Mouse (Mus musculus): ENCODE measurements around the gene Ptprd. TPM values are rescaled to one million over a fixed set of nuclear protein-coding genes. Genes with fewer than 3 reads are reported as not detected.

Ptprd gene
- polyA plus RNA-seq, 1 experiment from 2014 or later = 14.0 TPM

DNA sequence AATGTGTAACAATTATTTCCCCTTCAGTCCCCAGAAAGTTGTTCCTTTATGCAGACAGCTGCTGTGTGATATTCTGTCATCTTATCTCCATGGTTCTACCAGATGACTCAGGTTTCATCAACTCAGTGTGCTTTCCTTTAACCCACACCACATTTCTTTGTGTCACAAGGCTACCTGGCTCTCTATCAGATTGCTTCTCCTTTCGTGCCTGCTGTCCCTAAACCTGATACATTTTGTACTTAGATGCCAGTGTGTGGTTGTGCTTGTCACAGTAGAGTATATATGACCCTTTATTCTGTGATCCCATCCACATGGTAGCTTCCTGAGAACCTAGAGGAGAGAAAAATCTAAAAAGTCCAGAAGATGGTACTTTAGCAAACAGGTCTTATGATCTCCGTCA lies 1445.3 kb downstream of the Ptprd start:
- Histone ChIP-seq H3K27me3 (ENCODE audit: control insufficient read depth, insufficient read depth, low read length) (no peaks in the 10 kb centered on the region), H3K9me3 (replicated peaks; ENCODE audit: control insufficient read depth, low read length) (no peaks in the 10 kb centered on the region), H3K9ac (ENCODE audit: low read depth, low read length) (no peak overlapping the region), H3K27ac (ENCODE audit: low read depth, low read length) (no peak overlapping the region), H3K36me3 (ENCODE audit: control insufficient read depth, insufficient read depth, low read length) (no peaks in the 10 kb centered on the region), H3K4me1 (ENCODE audit: control insufficient read depth, insufficient read depth, low read length) (no peaks in the 10 kb centered on the region), H3K4me3 (ENCODE audit: low read depth, low read length) (no peak overlapping the region), H3K4me2 (no peak overlapping the region)
- WGBS (ENCODE audit: insufficient replicate concordance) = 73% methylated on average over 2 of the region's 2 CpGs
- ATAC-seq (replicated peaks; ENCODE audit: insufficient number of reproducible peaks, low FRiP score, low TSS enrichment) = no peak

DNA sequence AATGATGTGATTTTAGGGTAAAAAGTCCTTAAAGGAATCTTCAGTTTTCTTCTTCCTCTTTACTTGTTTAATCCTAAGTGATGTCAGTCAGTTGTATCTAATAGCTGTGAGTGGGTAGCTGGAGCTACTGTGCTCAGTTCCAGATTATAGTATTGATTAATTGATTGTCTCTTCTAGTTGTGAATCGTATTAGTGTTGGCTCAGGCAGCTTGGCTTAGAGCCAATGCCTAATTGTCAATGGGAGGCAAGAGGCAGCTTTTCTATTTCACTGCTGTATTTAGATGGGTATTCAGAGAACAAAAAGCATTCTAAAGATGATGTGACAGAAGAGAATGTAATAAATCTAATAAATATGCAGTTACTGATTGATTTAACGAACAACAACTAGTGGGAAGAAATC lies 1461.1 kb downstream of the Ptprd start:
- Histone ChIP-seq H3K4me2 (no peak overlapping the region), H3K4me1 (ENCODE audit: control insufficient read depth, insufficient read depth, low read length) (no peaks in the 10 kb centered on the region), H3K9ac (ENCODE audit: low read depth, low read length) (no peak overlapping the region), H3K9me3 (replicated peaks; ENCODE audit: control insufficient read depth, low read length) (no peaks in the 10 kb centered on the region), H3K36me3 (ENCODE audit: control insufficient read depth, insufficient read depth, low read length) (no peaks in the 10 kb centered on the region), H3K27me3 (ENCODE audit: control insufficient read depth, insufficient read depth, low read length) (no peaks in the 10 kb centered on the region), H3K4me3 (ENCODE audit: low read depth, low read length) (no peak overlapping the region), H3K27ac (ENCODE audit: low read depth, low read length) (no peak overlapping the region)
- ATAC-seq (replicated peaks; ENCODE audit: insufficient number of reproducible peaks, low FRiP score, low TSS enrichment) = no peak
- WGBS (ENCODE audit: insufficient replicate concordance) = 66% methylated on average over 2 of the region's 2 CpGs

DNA sequence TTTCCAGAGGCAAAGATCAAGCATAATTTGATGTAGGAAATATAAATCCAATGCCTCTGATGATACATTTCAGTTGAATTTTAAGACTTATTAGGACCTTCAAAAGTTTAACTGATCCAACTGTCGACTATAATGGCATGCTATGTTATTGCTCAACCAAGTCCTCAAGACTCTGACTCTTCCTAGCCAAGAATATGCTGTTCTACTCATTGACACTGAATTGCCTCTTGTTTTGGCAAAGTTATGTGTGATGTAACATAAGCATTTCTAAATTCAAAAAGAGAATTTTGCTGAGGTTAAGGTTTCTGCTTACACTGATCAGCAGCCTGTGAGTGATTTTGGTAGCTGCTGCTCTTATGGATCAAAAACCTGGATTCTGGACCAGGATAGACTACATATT lies 1475.9 kb downstream of the Ptprd start:
- H3K9ac ChIP-seq (ENCODE audit: low read depth, low read length) = no peak overlapping the region
- no peak overlapping the region for H3K4me2 ChIP-seq
- H3K4me3 ChIP-seq (ENCODE audit: low read depth, low read length) = no peak overlapping the region
- H3K4me1 ChIP-seq (ENCODE audit: control insufficient read depth, insufficient read depth, low read length) = no peaks in the 10 kb centered on the region
- no peaks in the 10 kb centered on the region for H3K9me3 ChIP-seq (replicated peaks; ENCODE audit: control insufficient read depth, low read length)
- ATAC-seq (replicated peaks; ENCODE audit: insufficient number of reproducible peaks, low FRiP score, low TSS enrichment) = no peak
- no peaks in the 10 kb centered on the region for H3K27me3 ChIP-seq (ENCODE audit: control insufficient read depth, insufficient read depth, low read length)
- no peaks in the 10 kb centered on the region for H3K36me3 ChIP-seq (ENCODE audit: control insufficient read depth, insufficient read depth, low read length)
- H3K27ac ChIP-seq (ENCODE audit: low read depth, low read length) = no peak overlapping the region
- 39% methylated on average over 1 of the region's 1 CpGs for WGBS (ENCODE audit: insufficient replicate concordance)

DNA sequence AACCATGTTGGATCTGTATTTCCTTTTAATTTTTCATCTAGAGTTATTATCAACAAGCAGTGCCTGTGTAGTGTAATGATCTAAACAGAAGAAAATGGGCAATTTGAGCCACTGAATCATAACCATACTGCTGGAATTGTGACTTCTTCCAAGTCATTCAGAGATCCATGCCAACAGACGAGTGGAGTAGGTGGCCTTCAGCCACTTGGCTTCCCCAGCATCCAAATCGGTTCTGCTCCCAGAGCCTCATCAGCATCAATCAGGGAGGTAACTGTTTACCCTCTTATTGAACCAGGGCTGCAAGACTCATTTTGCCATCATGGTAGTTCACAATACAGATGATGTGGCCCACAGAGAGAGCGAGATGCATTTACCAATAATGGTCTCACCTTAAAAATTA lies 1536.0 kb downstream of the Ptprd start:
- H3K4me1 ChIP-seq (ENCODE audit: control insufficient read depth, insufficient read depth, low read length) = no peaks in the 10 kb centered on the region
- no peak overlapping the region for H3K9ac ChIP-seq (ENCODE audit: low read depth, low read length)
- no peak for ATAC-seq (replicated peaks; ENCODE audit: insufficient number of reproducible peaks, low FRiP score, low TSS enrichment)
- H3K27ac ChIP-seq (ENCODE audit: low read depth, low read length) = no peak overlapping the region
- 72% methylated on average over 3 of the region's 3 CpGs for WGBS (ENCODE audit: insufficient replicate concordance)
- H3K4me2 ChIP-seq = no peak overlapping the region
- H3K9me3 ChIP-seq (replicated peaks; ENCODE audit: control insufficient read depth, low read length) = no peaks in the 10 kb centered on the region
- H3K4me3 ChIP-seq (ENCODE audit: low read depth, low read length) = no peak overlapping the region
- no peaks in the 10 kb centered on the region for H3K27me3 ChIP-seq (ENCODE audit: control insufficient read depth, insufficient read depth, low read length)
- H3K36me3 ChIP-seq (ENCODE audit: control insufficient read depth, insufficient read depth, low read length) = no peaks in the 10 kb centered on the region

DNA sequence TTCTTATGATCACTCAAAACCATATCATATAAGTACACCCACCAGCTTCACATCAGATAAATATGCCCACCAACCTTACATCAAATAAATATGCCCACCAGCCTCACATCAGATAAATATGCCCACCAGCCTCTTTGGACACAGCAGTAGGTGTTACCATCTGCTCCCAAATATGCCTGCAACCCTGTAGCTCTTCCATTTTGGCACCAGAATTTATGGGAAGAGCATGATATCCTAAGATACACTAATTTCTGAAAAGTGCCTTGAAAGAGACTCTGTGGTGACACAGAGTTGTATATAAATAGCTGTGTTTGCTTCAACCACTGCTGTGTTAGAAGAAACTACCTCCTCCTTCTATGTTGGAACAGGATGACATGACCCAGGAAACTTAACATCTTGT lies 1538.5 kb downstream of the Ptprd start:
- ATAC-seq (replicated peaks; ENCODE audit: insufficient number of reproducible peaks, low FRiP score, low TSS enrichment) = no peak
- H3K36me3 ChIP-seq (ENCODE audit: control insufficient read depth, insufficient read depth, low read length) = no peaks in the 10 kb centered on the region
- no peaks in the 10 kb centered on the region for H3K27me3 ChIP-seq (ENCODE audit: control insufficient read depth, insufficient read depth, low read length)
- H3K4me1 ChIP-seq (ENCODE audit: control insufficient read depth, insufficient read depth, low read length) = no peaks in the 10 kb centered on the region
- no peak overlapping the region for H3K9ac ChIP-seq (ENCODE audit: low read depth, low read length)
- no peak overlapping the region for H3K4me2 ChIP-seq
- no peaks in the 10 kb centered on the region for H3K9me3 ChIP-seq (replicated peaks; ENCODE audit: control insufficient read depth, low read length)
- H3K4me3 ChIP-seq (ENCODE audit: low read depth, low read length) = no peak overlapping the region
- no peak overlapping the region for H3K27ac ChIP-seq (ENCODE audit: low read depth, low read length)

DNA sequence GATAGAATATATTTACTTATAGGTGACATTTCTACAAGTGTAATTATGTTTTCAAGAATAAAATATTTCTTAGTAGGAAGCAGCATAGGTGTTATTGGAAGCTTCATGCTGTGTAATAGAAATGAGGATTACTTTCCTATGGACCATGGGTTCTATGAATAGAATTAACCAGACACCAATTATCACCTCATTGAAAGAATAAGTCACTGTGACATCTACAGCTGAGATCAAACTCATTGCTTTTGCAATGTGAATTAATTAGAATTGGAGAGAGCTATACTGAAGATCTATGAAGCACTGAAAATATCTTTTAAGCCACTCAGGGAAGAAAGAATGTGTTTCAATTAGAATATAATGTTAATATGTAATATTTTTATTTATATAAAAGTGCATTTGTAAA lies 1539.1 kb downstream of the Ptprd start:
- no peak overlapping the region for H3K9ac ChIP-seq (ENCODE audit: low read depth, low read length)
- no peak overlapping the region for H3K27ac ChIP-seq (ENCODE audit: low read depth, low read length)
- no peaks in the 10 kb centered on the region for H3K4me1 ChIP-seq (ENCODE audit: control insufficient read depth, insufficient read depth, low read length)
- H3K4me2 ChIP-seq = no peak overlapping the region
- no peak for ATAC-seq (replicated peaks; ENCODE audit: insufficient number of reproducible peaks, low FRiP score, low TSS enrichment)
- no peaks in the 10 kb centered on the region for H3K36me3 ChIP-seq (ENCODE audit: control insufficient read depth, insufficient read depth, low read length)
- no peak overlapping the region for H3K4me3 ChIP-seq (ENCODE audit: low read depth, low read length)
- no peaks in the 10 kb centered on the region for H3K9me3 ChIP-seq (replicated peaks; ENCODE audit: control insufficient read depth, low read length)
- no peaks in the 10 kb centered on the region for H3K27me3 ChIP-seq (ENCODE audit: control insufficient read depth, insufficient read depth, low read length)

DNA sequence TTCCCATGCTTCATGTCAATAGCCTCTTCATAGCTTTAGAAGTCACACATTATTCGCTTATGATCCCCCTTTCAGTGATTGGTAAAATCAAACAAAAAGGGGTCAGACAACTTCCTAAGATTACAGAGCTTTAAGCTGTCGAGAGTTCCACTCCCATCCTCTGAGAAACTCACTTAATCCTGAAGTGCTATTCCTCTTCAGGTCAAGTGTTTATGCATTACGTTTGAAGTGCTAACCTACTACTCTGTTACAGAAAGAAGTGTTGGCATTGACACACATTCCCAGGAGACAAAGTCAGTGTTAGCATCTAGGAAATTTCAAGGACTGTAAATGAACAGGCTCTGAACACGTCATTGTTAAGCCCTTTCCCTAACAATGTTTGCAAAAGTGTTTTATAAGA lies 1550.0 kb downstream of the Ptprd start:
- no peak for ATAC-seq (replicated peaks; ENCODE audit: insufficient number of reproducible peaks, low FRiP score, low TSS enrichment)
- 35% methylated on average over 4 of the region's 4 CpGs for WGBS (ENCODE audit: insufficient replicate concordance)
- Histone ChIP-seq H3K4me2 (no peak overlapping the region), H3K4me1 (ENCODE audit: control insufficient read depth, insufficient read depth, low read length) (no peaks in the 10 kb centered on the region), H3K4me3 (ENCODE audit: low read depth, low read length) (no peak overlapping the region), H3K9ac (ENCODE audit: low read depth, low read length) (no peak overlapping the region), H3K27me3 (ENCODE audit: control insufficient read depth, insufficient read depth, low read length) (no peaks in the 10 kb centered on the region), H3K9me3 (replicated peaks; ENCODE audit: control insufficient read depth, low read length) (no peaks in the 10 kb centered on the region), H3K27ac (ENCODE audit: low read depth, low read length) (no peak overlapping the region), H3K36me3 (ENCODE audit: control insufficient read depth, insufficient read depth, low read length) (no peaks in the 10 kb centered on the region)

DNA sequence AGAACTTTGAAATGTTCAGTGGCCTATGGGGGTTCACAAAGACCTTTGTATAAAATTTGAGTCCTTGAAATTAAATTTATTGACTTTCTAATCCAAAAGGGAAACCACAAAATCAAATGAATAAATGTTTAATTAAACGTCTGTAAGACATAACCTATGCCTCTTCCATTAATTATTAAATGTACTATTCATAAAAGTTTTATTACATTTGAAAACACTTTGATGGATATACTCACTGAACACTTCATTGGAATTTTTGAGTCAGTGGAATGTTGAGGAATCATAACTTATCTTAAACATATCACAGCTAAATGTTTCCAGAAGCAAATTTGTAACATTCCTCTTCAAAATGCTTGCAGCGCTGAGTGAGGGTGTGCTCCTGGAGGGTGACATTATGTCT lies 1551.6 kb downstream of the Ptprd start:
- H3K27ac ChIP-seq (ENCODE audit: low read depth, low read length) = no peak overlapping the region
- H3K9me3 ChIP-seq (replicated peaks; ENCODE audit: control insufficient read depth, low read length) = no peaks in the 10 kb centered on the region
- H3K27me3 ChIP-seq (ENCODE audit: control insufficient read depth, insufficient read depth, low read length) = no peaks in the 10 kb centered on the region
- H3K36me3 ChIP-seq (ENCODE audit: control insufficient read depth, insufficient read depth, low read length) = no peaks in the 10 kb centered on the region
- no peak overlapping the region for H3K4me2 ChIP-seq
- no peaks in the 10 kb centered on the region for H3K4me1 ChIP-seq (ENCODE audit: control insufficient read depth, insufficient read depth, low read length)
- no peak overlapping the region for H3K9ac ChIP-seq (ENCODE audit: low read depth, low read length)
- no peak overlapping the region for H3K4me3 ChIP-seq (ENCODE audit: low read depth, low read length)
- WGBS (ENCODE audit: insufficient replicate concordance) = 62% methylated on average over 2 of the region's 2 CpGs
- no peak for ATAC-seq (replicated peaks; ENCODE audit: insufficient number of reproducible peaks, low FRiP score, low TSS enrichment)

DNA sequence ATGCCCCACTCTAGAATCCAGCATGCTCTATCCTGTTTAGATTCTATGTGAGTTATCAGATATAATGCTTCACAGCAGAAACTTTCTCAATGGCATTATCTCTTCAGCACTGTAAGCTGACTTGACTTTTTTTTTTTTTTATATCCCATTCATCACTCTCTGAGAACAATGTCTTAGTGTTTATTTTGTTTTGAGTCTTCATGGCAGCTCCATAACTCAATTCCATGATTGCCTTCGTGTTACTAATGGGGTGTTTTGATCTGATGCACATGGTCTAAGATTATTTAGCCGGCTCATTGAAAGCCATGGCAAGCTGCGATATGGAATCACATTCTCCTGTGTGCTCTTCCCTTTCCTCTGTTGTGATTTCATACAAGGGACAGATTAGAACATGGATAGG lies 1555.0 kb downstream of the Ptprd start:
- H3K9ac ChIP-seq (ENCODE audit: low read depth, low read length) = no peak overlapping the region
- no peaks in the 10 kb centered on the region for H3K9me3 ChIP-seq (replicated peaks; ENCODE audit: control insufficient read depth, low read length)
- no peaks in the 10 kb centered on the region for H3K36me3 ChIP-seq (ENCODE audit: control insufficient read depth, insufficient read depth, low read length)
- ATAC-seq (replicated peaks; ENCODE audit: insufficient number of reproducible peaks, low FRiP score, low TSS enrichment) = no peak
- no peak overlapping the region for H3K4me3 ChIP-seq (ENCODE audit: low read depth, low read length)
- no peaks in the 10 kb centered on the region for H3K27me3 ChIP-seq (ENCODE audit: control insufficient read depth, insufficient read depth, low read length)
- H3K27ac ChIP-seq (ENCODE audit: low read depth, low read length) = no peak overlapping the region
- no peak overlapping the region for H3K4me2 ChIP-seq
- 70% methylated on average over 3 of the region's 3 CpGs for WGBS (ENCODE audit: insufficient replicate concordance)
- H3K4me1 ChIP-seq (ENCODE audit: control insufficient read depth, insufficient read depth, low read length) = no peaks in the 10 kb centered on the region
